Comparison of ENCODE assay signal across 9 mouse cellular contexts in genomic region chr4:100777376-100778041, GRCm38 (mm10). TPM values are rescaled to one million over a fixed set of nuclear protein-coding genes. Genes with fewer than 3 reads are reported as not detected.
DNase-seq lines count a peak whose midpoint lies in the region; ATAC-seq lines count a peak whose summit lies in the region.
"Had no signal": no experiment of that assay in that cellular context is flagged by ENCODE, and none has a peak within 500 bp of the region (broad histone marks: within the 10 kb centered on the region; RNA-seq: fewer than 3 reads in every experiment).

No protein-coding gene starts in this region.

- 0% methylated on average over 42 of the region's 42 CpGs for WGBS in forebrain, embryonic 10.5 days
- under 1% methylated on average over 42 of the region's 42 CpGs for WGBS in heart, embryonic 16.5 days

- H3K27me3 ChIP-seq in forebrain, embryonic 10.5 days (ENCODE audit: poor library complexity, severe bottlenecking) = no peaks in the 10 kb centered on the region
- no peaks in the 10 kb centered on the region for H3K27me3 ChIP-seq in heart, embryonic 16.5 days (ENCODE audit: control insufficient read depth, insufficient read depth, low read length)

- H3K27ac ChIP-seq in forebrain, embryonic 10.5 days = peak overlapping the region; percentile 98
- peak overlapping the region; percentile 93 for H3K27ac ChIP-seq in heart, embryonic 16.5 days (ENCODE audit: low read length)
- H3K27ac ChIP-seq: macrophage had no signal

- H3K36me3 ChIP-seq in forebrain, embryonic 10.5 days (replicated peaks) = no peaks in the 10 kb centered on the region
- no peaks in the 10 kb centered on the region for H3K36me3 ChIP-seq in heart, embryonic 16.5 days (ENCODE audit: control insufficient read depth, insufficient read depth)

- H3K9me3 ChIP-seq in forebrain, embryonic 10.5 days = no peaks in the 10 kb centered on the region
- H3K9me3 ChIP-seq in heart, embryonic 16.5 days (replicated peaks; ENCODE audit: control insufficient read depth, low read length) = peaks cover 3% of the 10 kb centered on the region; the same call in 1 of the 2 replicates

- peak overlapping the region; percentile 96 for H3K4me3 ChIP-seq in forebrain, embryonic 10.5 days
- H3K4me3 ChIP-seq in heart, embryonic 16.5 days (ENCODE audit: low read length) = peak overlapping the region; percentile 62

- peak overlapping the region; percentile 91 for H3K4me2 ChIP-seq in heart, embryonic 16.5 days (ENCODE audit: low read depth, low read length)

- peak; percentile 7 for DNase-seq in thymus, postnatal 4 days
- no peak for DNase-seq in thymus, adult 18-20 months
- peak; percentile 69 for DNase-seq in forebrain, embryonic 10.5 days (ENCODE audit: extremely low spot score, low spot score)
- peak; percentile 53 for DNase-seq in kidney, postnatal 14 days
- DNase-seq in lung, postnatal 4 days = peak; percentile 51 to 64
- DNase-seq in right cerebral cortex, postnatal 14 days = peak; percentile 13

- H3K4me1 ChIP-seq in forebrain, embryonic 10.5 days = peaks cover 59% of the 10 kb centered on the region
- peaks cover 27% of the 10 kb centered on the region for H3K4me1 ChIP-seq in heart, embryonic 16.5 days (ENCODE audit: control insufficient read depth, insufficient read depth, low read length)

- peak; percentile 23 for ATAC-seq in heart, embryonic 16.5 days (replicated peaks; ENCODE audit: extremely low read depth, insufficient read depth, low FRiP score)
- ATAC-seq in CD4-positive, CD25-positive, alpha-beta regulatory T cell, adult 4 months = no peak

- peak overlapping the region; percentile 95 for H3K9ac ChIP-seq in heart, embryonic 16.5 days (ENCODE audit: low read length)

RNA-seq across cellular contexts. Expression of gene Cachd1, which starts 1.0 kb away (rescaled TPM):
- 25.5 and 26.8 TPM in 2 replicates for polyA plus RNA-seq in forebrain, embryonic 10.5 days (2016; fragmentation: Nextera tagmentation; extraction: Ambion mirVana)
- 4.6 and 8.9 TPM in 2 replicates for polyA plus RNA-seq in heart, embryonic 16.5 days (2015; fragmentation: Nextera tagmentation; extraction: Ambion mirVana)
- polyA plus RNA-seq in CD4-positive, CD25-positive, alpha-beta regulatory T cell, adult 4 months (2017; shearing (Covaris generic)) = not detected
- polyA plus RNA-seq: macrophage had no signal

Comparison
In these comparisons a context has a peak if more than half of its experiments do, and no peak if none do; other contexts are left out.
1. DNase-seq: peak in thymus, postnatal 4 days (single experiment), forebrain, embryonic 10.5 days (single experiment), kidney, postnatal 14 days (single experiment), lung, postnatal 4 days (2 of 2) and right cerebral cortex, postnatal 14 days (single experiment); none in thymus, adult 18-20 months (0 of 2).